Mouse (Mus musculus) forebrain, embryonic 14.5 days (tissue): ENCODE measurements around the gene Nrp1. TPM values are rescaled to one million over a fixed set of nuclear protein-coding genes. Genes with fewer than 3 reads are reported as not detected.

Experiments used
- ATAC-seq: fragments of 200-750 bp; cut with Nextera tagmentation; 2 replicates; pipeline ENCODE4 v1.8.0; 2017; ENCODE audit warnings: mild to moderate bottlenecking, moderate library complexity
- DNase-seq: peaks from one replicate; pipeline ENCODE4 v3.0.0-alpha.2; 2015; ENCODE audit warnings: low spot score
- H3K27ac ChIP-seq: fragments of 300-500 bp; sonication (generic); 2 replicates; pipeline ENCODE4 v1.5.1; 2014; ENCODE audit warnings: low read depth, mild to moderate bottlenecking, control low read depth, low read length, moderate library complexity
- H3K27me3 ChIP-seq: fragments of 300-500 bp; sonication (generic); replicated peaks from 2 replicates; pipeline ENCODE4 v1.6.1; 2014; ENCODE audit warnings: low read length, control low read depth, mixed read lengths; ENCODE audit not compliant: control insufficient read depth, insufficient read depth
- H3K36me3 ChIP-seq: fragments of 300-500 bp; sonication (generic); 2 replicates; pipeline ENCODE4 v1.6.1; 2014; ENCODE audit warnings: low read length, control low read depth; ENCODE audit not compliant: control insufficient read depth, insufficient read depth
- H3K4me1 ChIP-seq: fragments of 300-500 bp; sonication (generic); 2 replicates; pipeline ENCODE4 v1.6.1; 2014; ENCODE audit warnings: antibody characterized with exemption, low read length, control low read depth; ENCODE audit not compliant: control insufficient read depth, insufficient read depth
- H3K4me2 ChIP-seq: fragments of 300-500 bp; sonication (generic); 2 replicates; pipeline ENCODE4 v1.6.1; 2014; ENCODE audit warnings: mild to moderate bottlenecking, control low read depth, low read length
- H3K4me3 ChIP-seq: fragments of 300-500 bp; sonication (generic); 2 replicates; pipeline ENCODE4 v1.5.1; 2014; ENCODE audit warnings: low read depth, low read length, control low read depth
- H3K9ac ChIP-seq: fragments of 300-500 bp; sonication (generic); 2 replicates; pipeline ENCODE4 v1.6.1; 2014; ENCODE audit warnings: mild to moderate bottlenecking, low read length, control low read depth, moderate library complexity
- H3K9me3 ChIP-seq: fragments of 300-500 bp; sonication (generic); replicated peaks from 2 replicates; pipeline ENCODE4 v1.6.1; 2016; ENCODE audit warnings: low read length, control low read depth, mixed read lengths; ENCODE audit not compliant: control insufficient read depth
- WGBS: fragments of 180-500 bp; shearing (Covaris S2); extraction: QIAGEN DNeasy Blood & Tissue Kit; methylation state at CpG from one replicate; pipeline ENCODE4 v1.1.7; 2014; 5-methylcytosine and 5-hydroxymethylcytosine counted together
- polyA plus RNA-seq: library from polyadenylated mRNA; unstranded; fragments of >200 nt; fragmentation: Nextera tagmentation; extraction: Ambion mirVana; gene quantifications from 2 replicates; pipeline ENCODE4 v1.2.1, GENCODE M21; 2014

The Nrp1 gene
- polyA plus RNA-seq, 1 experiment from 2014 or later: 57.9 TPM

- no peak overlapping the region for H3K4me3 ChIP-seq
- peaks cover 6% of the 10 kb centered on the region; the same call in 1 of the 2 replicates for H3K36me3 ChIP-seq
- peaks cover 5% of the 10 kb centered on the region; the same call in 1 of the 2 replicates for H3K4me1 ChIP-seq
- DNase-seq (no peak), ATAC-seq (no peak)
- H3K9me3 ChIP-seq: no peaks in the 10 kb centered on the region
- H3K4me2 ChIP-seq: no peak overlapping the region
- H3K9ac ChIP-seq: no peak overlapping the region
- 86% methylated on average over 3 of the region's 3 CpGs for WGBS
- no peaks in the 10 kb centered on the region for H3K27me3 ChIP-seq
- no peak overlapping the region for H3K27ac ChIP-seq
Observed at GRCm38 (mm10) chr8:128446636-128447035, 88.2 kb downstream of the Nrp1 start.

GRCm38 (mm10) chr8:128447320-128447719 lies 88.9 kb downstream of the Nrp1 start:
- peaks cover 6% of the 10 kb centered on the region; the same call in 1 of the 2 replicates for H3K36me3 ChIP-seq
- H3K9me3 ChIP-seq: no peaks in the 10 kb centered on the region
- H3K27me3 ChIP-seq: no peaks in the 10 kb centered on the region
- no peak overlapping the region for H3K27ac ChIP-seq
- peaks cover 5% of the 10 kb centered on the region; the same call in 1 of the 2 replicates for H3K4me1 ChIP-seq
- 96% methylated on average over 3 of the region's 3 CpGs for WGBS
- no peak overlapping the region for H3K4me2 ChIP-seq
- no peak overlapping the region for H3K4me3 ChIP-seq
- no peak for DNase-seq
- no peak overlapping the region for H3K9ac ChIP-seq
- no peak for ATAC-seq

GRCm38 (mm10) chr8:128450390-128451032 lies 92.1 kb downstream of the Nrp1 start:
- 50% methylated on average over 9 of the region's 9 CpGs for WGBS
- no peak overlapping the region for H3K4me2 ChIP-seq
- no peaks in the 10 kb centered on the region for H3K27me3 ChIP-seq
- H3K36me3 ChIP-seq: no peaks in the 10 kb centered on the region
- DNase-seq (no peak), ATAC-seq (no peak)
- peak overlapping the region; percentile 17; the same call in 1 of the 2 replicates for H3K9ac ChIP-seq
- peak overlapping the region; percentile 55; the same call in 1 of the 2 replicates for H3K27ac ChIP-seq
- H3K4me3 ChIP-seq: no peak overlapping the region
- H3K4me1 ChIP-seq: peaks cover 5% of the 10 kb centered on the region; the same call in 1 of the 2 replicates
- no peaks in the 10 kb centered on the region for H3K9me3 ChIP-seq

- no peak overlapping the region for H3K27ac ChIP-seq
- ATAC-seq (no peak), DNase-seq (no peak)
- WGBS: 58% methylated on average over 1 of the region's 1 CpGs
- H3K27me3 ChIP-seq: no peaks in the 10 kb centered on the region
- H3K9me3 ChIP-seq: no peaks in the 10 kb centered on the region
- H3K4me3 ChIP-seq: no peak overlapping the region
- H3K4me2 ChIP-seq: no peak overlapping the region
- H3K4me1 ChIP-seq: peaks cover 5% of the 10 kb centered on the region; the same call in 1 of the 2 replicates
- H3K9ac ChIP-seq: no peak overlapping the region
- H3K36me3 ChIP-seq: no peaks in the 10 kb centered on the region
Observed at GRCm38 (mm10) chr8:128451121-128451520, 92.7 kb downstream of the Nrp1 start.

- no peak overlapping the region for H3K9ac ChIP-seq
- H3K4me1 ChIP-seq: peaks cover 5% of the 10 kb centered on the region; the same call in 1 of the 2 replicates
- no peaks in the 10 kb centered on the region for H3K9me3 ChIP-seq
- H3K4me3 ChIP-seq: no peak overlapping the region
- ATAC-seq (no peak), DNase-seq (no peak)
- H3K27ac ChIP-seq: no peak overlapping the region
- WGBS: 76% methylated on average over 2 of the region's 2 CpGs
- peaks cover 2% of the 10 kb centered on the region; the same call in 1 of the 2 replicates for H3K36me3 ChIP-seq
- H3K27me3 ChIP-seq: no peaks in the 10 kb centered on the region
- no peak overlapping the region for H3K4me2 ChIP-seq
Observed at GRCm38 (mm10) chr8:128453471-128453870, 95.1 kb downstream of the Nrp1 start.

- no peak for ATAC-seq
- no peak overlapping the region for H3K4me3 ChIP-seq
- no peak for DNase-seq
- no peak overlapping the region for H3K9ac ChIP-seq
- H3K4me1 ChIP-seq: peaks cover 5% of the 10 kb centered on the region; the same call in 1 of the 2 replicates
- no peaks in the 10 kb centered on the region for H3K27me3 ChIP-seq
- H3K36me3 ChIP-seq: peaks cover 5% of the 10 kb centered on the region; the same call in 1 of the 2 replicates
- H3K27ac ChIP-seq: no peak overlapping the region
- H3K9me3 ChIP-seq: no peaks in the 10 kb centered on the region
- no peak overlapping the region for H3K4me2 ChIP-seq
- 87% methylated on average over 3 of the region's 3 CpGs for WGBS
Observed at GRCm38 (mm10) chr8:128454026-128454425, 95.6 kb downstream of the Nrp1 start.

- H3K36me3 ChIP-seq: peaks cover 22% of the 10 kb centered on the region
Observed at GRCm38 (mm10) chr8:128457277-128457676, 98.9 kb downstream of the Nrp1 start.

GRCm38 (mm10) chr8:128459704-128460103 lies 101.3 kb downstream of the Nrp1 start:
- Histone ChIP-seq H3K4me2 (no peak overlapping the region), H3K9ac (no peak overlapping the region), H3K4me3 (no peak overlapping the region), H3K9me3 (no peaks in the 10 kb centered on the region), H3K36me3 (peaks cover 25% of the 10 kb centered on the region), H3K27ac (no peak overlapping the region), H3K4me1 (no peaks in the 10 kb centered on the region), H3K27me3 (no peaks in the 10 kb centered on the region)
- DNase-seq (no peak), ATAC-seq (no peak)
- WGBS: 46% methylated on average over 1 of the region's 1 CpGs

More at GRCm38 (mm10) chr8:128457277-128457676, 98.9 kb downstream of the Nrp1 start:
- Histone ChIP-seq H3K27me3 (no peaks in the 10 kb centered on the region), H3K27ac (no peak overlapping the region), H3K4me1 (no peaks in the 10 kb centered on the region), H3K9me3 (no peaks in the 10 kb centered on the region), H3K9ac (no peak overlapping the region), H3K4me3 (no peak overlapping the region), H3K4me2 (no peak overlapping the region)
- DNase-seq (no peak), ATAC-seq (no peak)
- 88% methylated on average over 2 of the region's 2 CpGs for WGBS

GRCm38 (mm10) chr8:128461716-128462115 lies 103.3 kb downstream of the Nrp1 start:
- Histone ChIP-seq H3K9ac (no peak overlapping the region), H3K4me3 (no peak overlapping the region), H3K36me3 (peaks cover 25% of the 10 kb centered on the region), H3K4me1 (no peaks in the 10 kb centered on the region), H3K27me3 (no peaks in the 10 kb centered on the region), H3K4me2 (no peak overlapping the region), H3K27ac (no peak overlapping the region), H3K9me3 (no peaks in the 10 kb centered on the region)
- ATAC-seq (no peak), DNase-seq (no peak)
